Mouse (Mus musculus): ENCODE data around the gene Pdpk1.
"Not testable (repeated sequence)": the region's sequence is repeated elsewhere in the genome, so short reads cannot be mapped to it uniquely, and the experiment has no call there.

The Pdpk1 gene

DNA sequence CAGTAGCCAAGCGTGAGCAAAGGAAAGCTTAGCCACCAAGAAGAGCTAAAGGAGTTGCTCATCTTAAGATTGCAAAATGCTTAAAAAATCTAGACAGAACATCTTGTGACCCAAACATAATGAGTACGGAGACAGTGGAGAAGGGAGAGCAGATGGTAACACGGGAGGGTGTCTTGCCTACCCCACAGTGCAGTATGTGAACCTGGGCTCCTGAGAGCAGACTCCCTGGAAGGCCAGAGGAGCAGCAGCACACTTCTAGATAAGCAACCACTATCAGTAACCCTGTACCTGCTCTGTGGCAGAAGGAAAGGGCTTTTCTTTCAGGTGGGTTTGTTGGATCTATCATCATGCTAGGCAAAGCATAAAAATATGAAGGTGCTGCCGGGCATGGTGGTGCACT, 37.7 kb downstream of the Pdpk1 start:
- no peak for DNase-seq (ENCODE audit: low read depth, low spot score)

DNA sequence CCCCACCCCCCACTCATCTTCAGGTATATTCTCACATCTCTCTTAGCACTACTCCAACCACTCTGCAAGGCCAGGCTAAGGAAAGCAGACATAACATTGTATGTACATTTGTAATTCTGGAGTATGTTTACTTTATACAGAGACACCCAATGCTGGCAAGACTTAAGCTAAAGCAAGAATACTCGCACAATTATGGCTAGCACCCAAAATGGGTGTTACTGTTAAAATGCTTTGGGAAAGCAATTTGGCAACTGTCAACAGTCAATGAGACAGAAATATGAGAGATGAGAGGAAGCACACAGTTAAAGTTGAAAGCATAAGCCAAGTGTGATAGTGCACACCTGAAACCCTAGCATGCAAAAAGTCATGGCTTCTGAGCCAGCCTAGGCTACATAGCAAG, 39.5 kb downstream of the Pdpk1 start:
- DNase-seq (ENCODE audit: low read depth, low spot score): no peak

DNA sequence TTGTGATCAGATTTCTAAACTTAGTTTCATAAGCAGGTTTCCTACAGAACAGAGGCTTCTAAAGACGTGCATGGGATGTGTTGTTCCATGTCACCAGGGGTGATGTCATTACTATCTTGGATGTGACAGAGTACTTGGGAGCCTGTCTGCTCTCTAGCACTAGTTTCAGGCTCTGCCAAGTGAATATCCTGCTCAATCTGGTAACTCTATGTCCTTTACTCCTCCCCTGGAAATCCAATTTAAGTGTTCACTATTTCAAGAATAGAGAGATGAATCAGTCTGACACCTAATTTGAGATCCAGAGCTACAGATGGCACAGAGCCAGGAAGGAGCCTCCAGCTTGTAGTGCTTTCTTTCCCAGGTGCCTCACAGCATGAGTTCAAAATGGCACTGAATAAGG, 41.8 kb downstream of the Pdpk1 start:
- DNase-seq (ENCODE audit: low read depth, low spot score): no peak

DNA sequence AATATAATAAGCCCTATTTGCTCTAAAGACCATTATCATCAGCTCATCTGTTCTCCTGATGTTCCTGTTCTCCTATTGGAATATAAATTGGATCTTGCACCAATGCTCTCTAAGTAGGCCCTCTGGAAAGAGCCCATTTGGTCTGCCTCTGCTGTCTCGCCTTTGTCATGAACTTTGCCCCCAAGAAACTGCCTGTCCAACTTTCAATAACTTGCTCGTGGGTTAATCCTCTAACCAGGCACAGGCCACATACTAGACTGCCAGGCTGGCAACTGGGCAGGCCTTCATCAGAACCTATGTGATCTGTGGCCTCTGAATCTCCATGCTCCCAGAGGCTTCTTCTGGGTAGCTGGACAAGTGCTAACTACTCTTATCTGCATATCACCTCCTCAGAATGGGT, 45.6 kb downstream of the Pdpk1 start:
- DNase-seq (ENCODE audit: low read depth, low spot score): no peak

DNA sequence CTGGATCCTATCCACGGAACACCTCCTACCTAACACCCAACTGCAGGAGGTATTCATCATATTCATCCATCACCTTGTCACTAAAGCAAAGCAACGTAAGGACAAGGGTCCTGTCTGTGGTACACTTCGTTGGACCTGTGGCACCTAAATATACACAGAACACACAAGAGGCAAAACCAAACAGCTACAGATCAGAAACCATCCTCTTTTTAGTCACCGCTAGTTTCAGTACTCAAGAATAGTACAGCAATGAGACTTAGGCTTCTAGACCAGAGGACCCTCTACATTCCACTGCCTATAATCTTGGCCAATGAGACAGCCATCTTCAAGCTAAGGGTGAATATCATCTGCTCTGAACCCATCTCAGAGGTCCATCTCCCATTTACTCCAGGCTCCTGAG, 52.4 kb downstream of the Pdpk1 start:
- DNase-seq (ENCODE audit: low read depth, low spot score): no peak

DNA sequence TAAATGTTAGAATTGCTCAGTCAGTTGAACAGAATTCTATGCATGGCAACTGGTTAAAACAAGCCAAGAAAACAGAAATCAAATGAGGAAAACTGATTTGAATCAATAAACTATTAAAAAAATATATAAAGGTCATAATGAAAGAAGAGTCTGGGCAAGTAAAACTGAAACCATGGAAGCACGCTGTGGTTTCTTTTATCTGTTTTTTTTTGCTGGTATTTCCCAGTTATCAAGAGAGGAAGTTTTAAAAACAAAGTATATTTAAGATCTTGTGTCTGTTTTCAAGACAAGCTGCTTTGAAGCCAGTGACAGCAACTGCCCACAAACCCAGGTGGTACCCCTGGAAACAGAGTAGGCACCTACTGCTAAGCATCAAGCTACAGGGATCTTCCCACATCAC, 60.1 kb downstream of the Pdpk1 start:
- no peak for DNase-seq (ENCODE audit: low read depth, low spot score)

DNA sequence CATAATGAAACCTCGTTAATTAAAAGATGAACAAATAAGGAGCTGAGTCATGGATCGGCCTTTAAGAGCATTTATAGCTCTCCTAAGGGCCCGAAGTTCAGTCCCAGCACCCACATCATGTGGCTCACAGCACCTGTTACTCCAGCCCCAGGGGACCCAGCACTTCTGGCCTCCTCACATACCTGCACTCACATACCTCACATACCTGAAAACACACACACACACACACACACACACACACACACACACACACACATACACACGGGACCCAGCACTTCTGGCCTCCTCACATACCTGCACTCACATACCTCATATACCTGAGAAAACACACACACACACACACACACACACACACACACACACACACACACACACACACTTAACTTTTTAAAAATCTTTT, 64.3 kb downstream of the Pdpk1 start:
- DNase-seq (ENCODE audit: low read depth, low spot score): not testable (repeated sequence)

DNA sequence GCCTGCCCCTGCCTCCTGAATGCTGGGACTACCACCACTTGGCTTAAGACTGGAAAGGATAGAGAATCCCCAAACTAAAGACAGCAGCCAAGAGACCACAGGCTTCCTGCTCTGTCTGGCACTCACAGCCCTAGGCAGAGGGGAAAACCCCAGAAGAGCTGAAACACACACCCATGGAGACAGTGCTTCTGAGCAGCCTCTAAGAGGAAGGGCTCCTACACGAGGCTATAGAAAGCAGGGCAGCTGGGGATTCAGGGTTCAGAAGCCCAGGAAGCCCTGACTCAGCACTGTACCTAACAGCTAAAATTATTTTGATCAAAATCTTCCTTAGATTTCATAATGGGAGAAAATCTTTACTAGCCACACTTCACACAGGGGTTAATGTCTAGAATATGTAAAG, 66.1 kb downstream of the Pdpk1 start:
- DNase-seq (ENCODE audit: low read depth, low spot score): peak; percentile 69

DNA sequence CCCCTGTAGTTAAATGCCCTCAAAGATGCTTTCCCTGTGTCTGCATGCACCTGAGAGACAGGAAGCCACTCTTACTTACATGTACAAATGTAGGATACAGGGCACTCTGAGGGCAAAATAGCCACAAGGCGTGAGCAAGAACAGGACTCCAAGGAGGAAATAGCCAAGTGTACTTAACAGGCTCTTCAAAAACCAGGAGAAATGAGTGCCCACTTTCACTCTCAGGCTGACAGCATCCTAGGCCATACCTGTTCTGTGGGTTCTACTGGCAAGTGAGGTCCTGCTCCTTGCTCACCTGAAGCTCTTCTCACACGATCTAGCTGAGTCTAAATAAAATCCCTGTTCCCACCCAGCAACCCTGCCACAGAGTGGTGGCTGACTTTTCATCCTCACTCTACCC, 73.6 kb downstream of the Pdpk1 start:
- DNase-seq (ENCODE audit: low read depth, low spot score): no peak

DNA sequence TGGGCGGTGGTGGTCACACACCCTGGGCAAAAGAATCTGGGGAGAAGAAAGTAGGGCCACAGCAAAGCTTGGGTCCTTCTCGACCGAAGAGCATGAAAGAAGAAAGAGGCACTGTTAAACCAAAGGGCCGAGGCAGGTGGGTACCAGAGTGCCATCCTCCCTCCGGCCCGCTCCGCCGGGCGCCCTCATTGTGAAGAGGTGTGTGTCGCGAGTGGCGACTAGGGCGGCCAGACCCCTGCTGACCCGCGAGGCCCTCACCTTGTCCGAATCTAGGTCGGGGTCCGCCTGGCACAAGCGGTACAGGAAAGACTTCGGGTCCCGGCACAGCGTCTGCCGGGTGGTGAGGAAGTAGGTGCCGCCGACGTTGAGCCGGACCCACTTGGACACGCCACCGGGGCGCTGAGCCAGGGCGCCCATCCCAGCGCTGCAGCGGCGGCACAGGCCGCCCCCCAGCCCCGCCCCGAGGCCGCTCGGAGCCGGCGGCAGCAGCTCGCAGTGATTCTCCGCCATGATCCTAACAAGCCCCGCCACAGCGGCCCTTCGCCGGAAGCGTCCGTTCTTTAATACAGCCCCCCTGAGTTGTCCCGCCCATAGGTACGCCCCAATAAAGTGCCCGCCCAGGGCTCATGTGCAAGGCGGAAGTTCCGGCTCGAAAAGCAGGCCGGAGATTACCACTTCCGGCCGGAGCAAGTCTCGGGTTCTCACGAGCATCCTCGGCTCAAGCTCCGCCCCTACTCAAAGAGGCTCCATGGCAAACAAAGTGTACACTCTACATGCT, 77.6 kb downstream of the Pdpk1 start, which contains the start of gene Kctd5:
Gene Kctd5 (minus strand): TSS at position 567 of the 778 bp plus-strand sequence.
- peak; percentile 95 for DNase-seq (ENCODE audit: low read depth, low spot score)

DNA sequence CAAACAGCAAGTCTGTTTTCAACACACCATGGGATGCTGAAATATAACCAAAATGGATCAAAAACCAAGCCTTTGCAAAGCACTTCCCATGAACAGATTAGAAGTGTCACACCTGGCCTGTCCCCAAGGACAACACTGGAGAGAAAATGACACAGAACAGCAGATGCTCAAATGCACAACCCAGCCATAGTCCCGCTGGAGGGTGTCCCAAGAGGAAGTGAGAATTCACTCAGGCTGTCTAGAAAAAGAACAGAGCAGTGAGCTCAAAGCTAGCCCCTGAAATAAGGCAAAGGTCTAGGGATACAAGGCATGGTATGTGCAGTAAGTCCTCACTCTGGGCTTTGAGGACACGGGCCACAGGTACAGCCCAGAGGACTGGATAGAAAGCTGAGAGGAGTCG, 81.2 kb downstream of the Pdpk1 start:
- DNase-seq (ENCODE audit: low read depth, low spot score): no peak

DNA sequence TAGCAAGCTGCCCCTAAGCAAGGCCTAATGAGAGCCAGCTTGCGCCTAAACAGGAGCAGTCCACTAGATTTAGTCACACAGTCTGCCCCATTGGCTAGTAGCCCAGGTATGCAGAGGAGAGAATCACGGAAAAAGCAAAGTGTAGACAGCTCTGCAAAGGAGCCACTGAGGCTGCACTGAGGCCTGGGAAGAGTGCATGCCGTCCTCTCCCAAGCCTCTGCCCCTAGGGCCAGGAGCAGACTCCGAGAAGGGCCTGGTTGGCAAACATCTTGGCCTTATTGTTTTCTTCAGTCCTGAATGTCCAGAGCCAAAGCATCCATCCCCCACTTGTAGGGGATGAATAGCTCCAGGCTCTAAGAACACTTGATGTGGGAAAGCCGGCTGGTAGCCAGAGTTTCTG, 82.5 kb downstream of the Pdpk1 start:
- DNase-seq (ENCODE audit: low read depth, low spot score): no peak

DNA sequence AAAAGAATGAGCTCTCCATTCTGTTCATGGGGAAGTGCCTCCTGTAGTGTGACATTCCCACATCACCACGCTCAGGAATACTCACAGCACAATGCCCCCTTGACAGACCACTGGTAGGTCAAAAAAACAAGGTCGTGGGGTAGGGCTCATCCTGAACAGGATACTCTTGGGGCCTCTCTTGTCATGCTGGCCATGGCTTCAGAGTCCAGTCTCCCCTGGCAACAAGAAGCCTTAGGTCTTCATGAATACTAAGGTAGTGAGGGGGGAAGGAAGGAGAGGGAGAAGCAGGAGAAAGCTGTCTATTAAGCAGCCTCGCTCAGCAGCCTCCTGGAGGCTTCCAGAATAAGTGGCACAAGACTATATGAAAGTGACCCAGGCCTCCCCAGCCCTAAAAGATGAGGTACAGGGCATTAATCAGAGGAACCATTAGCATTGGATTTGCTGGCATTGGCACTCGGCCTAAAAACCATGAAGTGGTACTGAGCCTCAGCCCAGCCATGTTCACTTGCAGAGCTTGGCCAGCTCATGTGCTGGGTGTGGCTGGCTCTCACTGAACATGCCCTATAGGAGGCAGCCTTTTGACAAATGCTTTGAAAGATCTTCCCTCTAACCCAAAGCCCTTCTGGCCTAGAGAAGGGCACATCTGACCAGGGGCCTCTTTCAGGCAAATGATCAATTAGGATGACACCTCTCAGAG, 88.1 kb downstream of the Pdpk1 start:
- no peak for DNase-seq (ENCODE audit: low read depth, low spot score)

DNA sequence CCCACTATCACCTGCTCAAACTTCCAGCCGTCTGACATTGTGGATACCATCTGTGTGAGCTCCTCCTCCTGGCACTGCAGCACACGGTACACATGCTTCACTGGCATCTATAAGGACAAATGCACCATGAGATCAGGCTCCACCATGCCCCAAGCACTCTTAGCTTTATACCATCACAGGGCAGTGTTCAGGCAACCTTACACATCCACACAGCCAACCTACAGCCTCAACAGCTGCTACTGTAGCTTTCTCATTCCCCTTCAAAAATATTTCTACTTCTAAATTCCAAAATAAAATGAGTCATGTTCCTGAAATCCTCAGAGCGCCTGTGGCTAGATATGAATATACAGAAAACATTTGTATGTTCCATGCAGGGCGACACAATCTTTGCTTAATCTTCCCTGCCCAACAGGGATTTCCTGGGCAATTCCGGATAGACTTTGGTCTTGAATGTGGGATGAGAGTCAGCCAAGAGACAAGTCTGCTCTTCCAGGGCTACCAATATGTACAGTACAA, 92.9 kb downstream of the Pdpk1 start:
- no peak for DNase-seq (ENCODE audit: low read depth, low spot score)

DNA sequence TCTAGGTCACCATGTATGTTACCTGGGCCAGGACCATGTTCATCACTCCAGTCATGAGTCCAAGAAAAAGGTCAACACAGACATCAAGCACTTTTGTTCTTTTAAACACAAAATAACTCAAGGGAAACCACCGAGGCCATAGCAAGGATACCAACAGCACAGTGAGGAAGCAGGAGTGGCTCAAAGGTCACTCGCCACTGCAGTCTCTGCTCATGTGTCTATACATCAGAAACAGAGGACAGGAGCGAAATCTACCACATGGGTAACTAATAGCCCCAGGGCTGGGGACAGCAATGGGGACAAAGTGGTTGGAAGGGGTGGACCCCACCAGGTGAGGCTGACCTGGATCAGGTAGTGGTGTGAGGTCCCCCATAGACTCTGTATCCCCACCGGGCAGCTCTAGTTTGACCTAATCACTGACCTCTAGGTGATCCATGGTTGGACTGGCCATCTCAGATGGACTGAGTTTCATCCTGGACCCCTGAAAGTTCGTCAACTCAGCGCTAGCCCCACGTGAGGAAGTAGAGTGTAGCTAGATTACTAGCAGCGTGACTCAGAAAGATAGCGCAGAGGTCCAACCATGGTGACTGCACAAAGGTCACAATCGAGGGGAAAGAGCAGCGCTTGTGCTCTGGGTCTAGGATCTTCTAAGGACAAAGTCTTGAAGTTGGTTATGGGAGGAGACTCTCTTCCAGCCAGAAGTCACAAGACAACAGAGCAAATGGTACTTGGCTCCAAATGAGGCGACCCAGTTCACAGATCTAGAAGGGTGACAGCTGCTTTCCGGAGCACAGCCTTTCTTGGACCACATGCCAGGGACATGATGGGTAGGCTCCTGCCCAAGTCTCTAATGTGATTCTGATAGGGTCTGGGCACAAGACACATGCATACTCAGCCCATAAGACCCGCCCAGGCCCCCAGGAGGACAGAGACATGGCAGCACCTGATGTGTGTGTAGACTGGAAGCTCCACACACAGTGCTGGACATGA, 93.8 kb downstream of the Pdpk1 start:
- no peak for DNase-seq (ENCODE audit: low read depth, low spot score)

DNA sequence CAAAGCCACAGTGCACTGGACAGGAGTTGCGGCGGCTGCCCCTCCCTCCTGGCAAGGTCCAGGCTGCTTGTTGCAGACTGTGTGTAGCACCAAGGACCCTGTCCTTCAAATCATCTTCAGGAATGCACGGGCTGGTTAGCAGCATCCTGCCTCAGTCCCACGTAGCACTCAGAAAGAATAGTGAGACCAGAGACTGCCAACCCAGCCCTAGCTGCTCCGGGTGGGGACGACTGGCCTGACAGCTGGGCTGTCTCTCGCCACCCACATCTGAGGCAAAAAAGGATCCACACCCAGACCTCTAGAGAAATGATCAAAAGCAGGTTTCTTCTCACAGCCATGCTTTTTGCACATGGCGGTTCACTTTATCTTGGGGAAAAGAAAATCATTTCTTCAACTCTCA, 101.7 kb downstream of the Pdpk1 start:
- DNase-seq (ENCODE audit: low read depth, low spot score): no peak

DNA sequence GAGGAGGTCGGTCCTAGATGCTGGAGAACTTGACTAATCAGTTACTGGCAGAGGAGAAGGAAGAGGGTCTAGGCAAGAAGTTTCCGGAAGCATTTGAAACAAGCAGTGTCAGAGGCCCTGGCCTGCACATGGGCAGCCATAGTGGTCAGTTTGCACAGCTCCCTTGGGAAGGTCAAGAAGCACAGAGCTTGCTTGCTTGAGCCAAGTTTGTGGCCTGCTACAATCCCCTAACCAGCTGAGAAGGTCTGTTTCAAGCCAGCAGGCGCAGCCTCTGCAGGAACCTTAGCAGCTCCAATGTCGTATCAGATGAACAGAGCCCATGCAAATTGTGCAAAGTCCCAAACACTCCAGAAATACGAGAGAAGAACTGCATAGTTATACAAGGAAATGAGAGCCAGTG, 102.7 kb downstream of the Pdpk1 start:
- DNase-seq (ENCODE audit: low read depth, low spot score): no peak

DNA sequence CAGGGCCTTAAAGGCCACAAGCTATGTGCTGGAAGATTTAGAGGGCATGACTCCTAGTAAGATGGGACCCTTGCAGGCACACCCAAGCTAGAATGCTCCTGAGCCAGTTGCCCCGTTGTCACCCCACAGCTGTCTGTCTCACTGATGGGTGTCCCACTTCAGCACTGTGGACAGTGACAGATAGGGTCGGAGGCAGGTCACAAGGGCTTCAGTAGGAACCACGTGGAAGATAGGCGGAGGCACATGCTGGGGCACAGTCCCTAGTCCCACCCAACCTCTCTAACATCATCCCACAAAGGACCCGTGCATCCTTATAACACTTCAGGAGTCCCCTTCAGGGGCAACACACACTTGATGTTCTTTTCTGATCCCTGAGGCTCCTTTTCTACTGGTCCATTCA, 104.7 kb downstream of the Pdpk1 start:
- DNase-seq (ENCODE audit: low read depth, low spot score): no peak

DNA sequence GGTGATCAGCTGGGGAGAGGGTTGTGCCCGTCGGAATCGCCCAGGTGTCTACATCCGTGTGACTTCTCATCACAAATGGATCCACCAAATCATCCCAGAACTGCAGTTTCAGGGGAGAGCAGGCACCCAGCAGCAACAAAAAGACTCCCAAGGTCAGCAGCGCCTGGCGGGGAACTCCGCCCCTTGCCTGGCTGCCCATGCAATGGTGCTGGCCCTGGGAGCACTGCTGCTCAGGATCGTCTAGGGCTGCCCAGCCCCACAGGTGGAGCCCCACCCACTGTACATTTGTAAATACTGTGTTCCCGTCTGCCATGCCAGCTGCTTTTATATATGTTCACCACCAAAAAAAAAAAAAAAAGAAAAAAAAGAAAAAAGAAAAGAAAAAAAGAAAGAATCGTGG, 105.1 kb downstream of the Pdpk1 start:
- no peak for DNase-seq (ENCODE audit: low read depth, low spot score)

DNA sequence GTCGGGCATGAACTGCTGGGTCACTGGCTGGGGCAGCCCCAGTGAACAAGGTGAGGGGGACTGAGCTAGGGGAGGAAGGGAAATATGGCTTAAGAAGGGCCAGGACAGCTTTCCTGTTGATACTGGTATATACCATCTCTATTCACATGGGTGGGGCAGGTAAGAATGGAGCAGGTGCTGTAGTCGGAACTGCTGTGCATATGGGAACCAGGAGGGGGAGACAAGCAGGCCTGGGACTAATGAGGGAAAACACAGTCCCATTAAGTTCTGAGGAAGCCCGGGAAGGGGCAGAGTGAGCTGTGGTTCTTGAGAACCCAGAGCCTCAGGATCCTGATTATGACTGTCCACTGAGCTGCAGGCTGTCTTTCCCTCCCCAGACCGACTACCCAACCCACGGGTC, 106.2 kb downstream of the Pdpk1 start:
- no peak for DNase-seq (ENCODE audit: low read depth, low spot score)

DNA sequence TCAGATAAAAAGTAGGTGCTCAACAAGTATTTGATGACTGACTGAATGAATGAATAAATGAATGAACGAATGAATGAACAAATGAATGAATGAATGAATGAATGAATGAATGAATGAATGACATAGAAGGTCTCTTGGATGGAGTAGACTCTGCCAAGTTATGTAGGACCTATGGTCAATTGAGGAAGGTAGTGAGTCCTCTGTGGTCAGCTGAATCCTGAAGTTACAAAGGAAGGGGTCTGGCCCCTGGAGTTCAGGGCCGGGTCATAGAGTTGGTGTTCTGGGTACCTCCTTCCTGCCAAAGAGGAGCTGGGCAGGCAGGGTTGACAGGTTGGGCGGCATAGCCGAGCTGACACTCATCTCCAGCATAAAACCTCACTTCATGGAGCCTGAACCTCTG, 112.9 kb downstream of the Pdpk1 start, which contains the start of gene Prss27:
Gene Prss27 (plus strand): TSS at position 301 of the 400 bp plus-strand sequence.
- DNase-seq (ENCODE audit: low read depth, low spot score): no peak

DNA sequence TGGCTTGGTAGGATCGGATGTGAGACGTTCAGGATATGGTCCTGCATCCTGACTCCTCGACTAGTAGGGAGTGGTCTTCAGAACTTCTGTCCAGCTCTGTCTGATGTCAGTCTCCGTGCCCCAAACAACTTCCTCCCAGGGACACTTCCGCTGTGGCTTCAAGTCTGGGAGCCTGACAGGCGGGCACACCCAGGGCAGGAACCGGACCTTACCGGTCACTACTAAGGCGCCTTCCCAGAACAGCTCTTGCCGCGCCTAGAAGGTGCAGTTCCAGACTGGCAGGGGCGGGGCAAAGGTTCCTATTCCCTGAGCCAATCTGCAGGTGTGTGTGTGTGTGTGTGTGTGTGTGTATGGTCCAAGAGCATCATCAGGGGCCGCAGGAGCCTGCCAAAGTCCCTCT, 113.4 kb downstream of the Pdpk1 start:
- DNase-seq (ENCODE audit: low read depth, low spot score): no peak

All from CD4-positive, CD25-positive, alpha-beta regulatory T cell, adult 2 months (primary cell).